Mouse (Mus musculus) myocyte (in vitro differentiated cells): Measurements from ENCODE around the gene Tial1. TPM values are rescaled to one million over a fixed set of nuclear protein-coding genes. Genes with fewer than 3 reads are reported as not detected.

Experiments
- H3K27me3 ChIP-seq: one replicate; pipeline ENCODE4 v1.6.1; 2011; ENCODE audit not compliant: control insufficient read depth, insufficient read depth, insufficient read length
- H3K36me3 ChIP-seq: one replicate; pipeline ENCODE4 v1.6.1; 2011; ENCODE audit not compliant: control insufficient read depth, insufficient read depth
- H3K4me2 ChIP-seq: one replicate; pipeline ENCODE4 v1.6.1; 2011; ENCODE audit warnings: low read depth, control low read depth
- H3K4me3 ChIP-seq: one replicate; pipeline ENCODE4 v1.5.1; 2011; ENCODE audit warnings: mild to moderate bottlenecking, control low read depth, moderate library complexity
- H3K79me2 ChIP-seq: one replicate; pipeline ENCODE4 v1.6.1; 2011; ENCODE audit not compliant: control insufficient read depth, insufficient read depth
- H3ac ChIP-seq: one replicate; pipeline ENCODE4 v1.6.1; 2011; ENCODE audit not compliant: control insufficient read depth, insufficient read length
- CEBPB ChIP-seq: IDR thresholded peaks from 2 replicates; pipeline ENCODE4 v1.6.1; 2011; ENCODE audit warnings: mild to moderate bottlenecking, moderate library complexity; ENCODE audit not compliant: poor library complexity, insufficient read depth, severe bottlenecking
- E2F4 ChIP-seq: IDR thresholded peaks from one replicate; pipeline ENCODE4 v1.6.1; 2011; ENCODE audit warnings: mild to moderate bottlenecking, control low read depth, moderate library complexity; ENCODE audit not compliant: insufficient read depth
- MAX ChIP-seq: IDR thresholded peaks from one replicate; pipeline ENCODE4 v1.6.1; 2011; ENCODE audit warnings: low read depth, mild to moderate bottlenecking, control low read depth
- MYOD1 ChIP-seq, 3 experiments: IDR thresholded peaks; one replicate each; pipeline ENCODE4 v1.6.1; 2011; ENCODE audit warnings: control low read depth in 2 of 3, low read depth in 2 of 3, mild to moderate bottlenecking in 2 of 3, moderate library complexity in 1 of 3; ENCODE audit not compliant: insufficient read length in 2 of 3, control insufficient read depth in 1 of 3
- MYOG ChIP-seq, 3 experiments: IDR thresholded peaks; one replicate each; pipeline ENCODE4 v1.6.1; 2011; ENCODE audit warnings: control low read depth in 2 of 3, low read depth in 2 of 3, mild to moderate bottlenecking in 2 of 3; ENCODE audit not compliant: insufficient read length in 2 of 3, control insufficient read depth in 1 of 3, insufficient read depth in 1 of 3
- POLR2A ChIP-seq: IDR thresholded peaks from one replicate; pipeline ENCODE4 v1.6.1; 2011; ENCODE audit warnings: low read depth, mild to moderate bottlenecking, control low read depth, moderate library complexity; ENCODE audit not compliant: insufficient read length
- POLR2AphosphoS2 ChIP-seq: IDR thresholded peaks from one replicate; pipeline ENCODE4 v1.6.1; 2011; ENCODE audit warnings: low read depth, control low read depth; ENCODE audit not compliant: insufficient read length
- REST ChIP-seq: IDR thresholded peaks from one replicate; pipeline ENCODE4 v1.6.1; 2011; ENCODE audit warnings: mild to moderate bottlenecking, control low read depth, moderate library complexity; ENCODE audit not compliant: insufficient read depth, insufficient read length
- SRF ChIP-seq: IDR thresholded peaks from one replicate; pipeline ENCODE4 v1.6.1; 2011; ENCODE audit warnings: low read depth; ENCODE audit not compliant: control insufficient read depth, insufficient read length
- TCF12 ChIP-seq: IDR thresholded peaks from one replicate; pipeline ENCODE4 v1.6.1; 2011; ENCODE audit warnings: mild to moderate bottlenecking, control low read depth; ENCODE audit not compliant: poor library complexity, insufficient read depth, severe bottlenecking
- TCF3 ChIP-seq: IDR thresholded peaks from one replicate; pipeline ENCODE4 v1.6.1; 2011; ENCODE audit warnings: low read depth, control low read depth; ENCODE audit not compliant: insufficient read length
- USF1 ChIP-seq: IDR thresholded peaks from one replicate; pipeline ENCODE4 v1.6.1; 2011; ENCODE audit warnings: low read depth, mild to moderate bottlenecking, control low read depth, moderate library complexity
- polyA plus RNA-seq: library from polyadenylated mRNA; unstranded; fragments of >200 nt; fragmentation: generic; extraction: Trizol; gene quantifications from one replicate; pipeline ENCODE4 v1.2.1, GENCODE M21; 2012; ENCODE audit warnings: missing spikeins

Gene Tial1
- polyA plus RNA-seq, 1 experiment, result 31.4 TPM

GRCm38 (mm10) chr7:128398664-128399063 is 62.9 kb downstream of the Tial1 start:
- H3K27me3 ChIP-seq, result no peaks in the 10 kb centered on the region
- H3K79me2 ChIP-seq, result no peaks in the 10 kb centered on the region
- H3K4me2 ChIP-seq, result no peak overlapping the region
- no peak for TF ChIP-seq REST
- TF ChIP-seq TCF12, result no peak
- TF ChIP-seq E2F4, result no peak
- TF ChIP-seq SRF, result no peak
- no peak for TF ChIP-seq USF1
- no peak for TF ChIP-seq CEBPB
- no peak for TF ChIP-seq MAX
- no peak for TF ChIP-seq MYOD1 (IDR thresholded peaks at IDR 0.05; ENCODE audit: control insufficient read depth in 1 of 3, insufficient read length in 2 of 3, low read depth in 2 of 3)
- H3ac ChIP-seq, result no peak overlapping the region
- no peak overlapping the region for H3K4me3 ChIP-seq
- no peaks in the 10 kb centered on the region for H3K36me3 ChIP-seq

- no peaks in the 10 kb centered on the region for H3K79me2 ChIP-seq
- no peak overlapping the region for H3K4me3 ChIP-seq
- H3K27me3 ChIP-seq, result no peaks in the 10 kb centered on the region
- H3K4me2 ChIP-seq, result no peak overlapping the region
- H3K36me3 ChIP-seq, result no peaks in the 10 kb centered on the region
- no peak for TF ChIP-seq POLR2A
- TF ChIP-seq CEBPB, result no peak
- no peak for TF ChIP-seq E2F4
- TF ChIP-seq SRF, result no peak
- TF ChIP-seq MYOD1 (IDR thresholded peaks at IDR 0.05; ENCODE audit: control insufficient read depth in 1 of 3, insufficient read length in 2 of 3, low read depth in 2 of 3), result no peak
- no peak for TF ChIP-seq MAX
- no peak for TF ChIP-seq TCF3
- no peak for TF ChIP-seq TCF12
- TF ChIP-seq MYOG (IDR thresholded peaks at IDR 0.05; ENCODE audit: control insufficient read depth in 1 of 3, insufficient read depth in 1 of 3, insufficient read length in 2 of 3, low read depth in 2 of 3), result no peak
- TF ChIP-seq USF1, result no peak
- TF ChIP-seq POLR2AphosphoS2, result no peak
- TF ChIP-seq REST, result no peak
- no peak overlapping the region for H3ac ChIP-seq
Observed at GRCm38 (mm10) chr7:128397066-128397465, 64.5 kb downstream of the Tial1 start.

- H3K36me3 ChIP-seq, result no peaks in the 10 kb centered on the region
Observed at GRCm38 (mm10) chr7:128393756-128394155, 67.8 kb downstream of the Tial1 start.

GRCm38 (mm10) chr7:128392972-128393314 is 68.6 kb downstream of the Tial1 start:
- Histone ChIP-seq H3K79me2 (no peaks in the 10 kb centered on the region), H3ac (no peak overlapping the region), H3K4me2 (no peak overlapping the region), H3K27me3 (no peaks in the 10 kb centered on the region), H3K4me3 (no peak overlapping the region), H3K36me3 (no peaks in the 10 kb centered on the region)
- TF ChIP-seq USF1, result no peak
- no peak for TF ChIP-seq MAX
- TF ChIP-seq TCF3, result no peak
- no peak for TF ChIP-seq POLR2A
- TF ChIP-seq REST, result no peak
- TF ChIP-seq SRF, result no peak
- TF ChIP-seq MYOG (IDR thresholded peaks at IDR 0.05; ENCODE audit: control insufficient read depth in 1 of 3, insufficient read depth in 1 of 3, insufficient read length in 2 of 3, low read depth in 2 of 3), result no peak
- no peak for TF ChIP-seq E2F4
- TF ChIP-seq POLR2AphosphoS2, result no peak
- no peak for TF ChIP-seq TCF12
- no peak for TF ChIP-seq MYOD1 (IDR thresholded peaks at IDR 0.05; ENCODE audit: control insufficient read depth in 1 of 3, insufficient read length in 2 of 3, low read depth in 2 of 3)
- no peak for TF ChIP-seq CEBPB

More at GRCm38 (mm10) chr7:128393756-128394155, 67.8 kb downstream of the Tial1 start:
- H3K4me2 ChIP-seq, result no peak overlapping the region
- no peak overlapping the region for H3K4me3 ChIP-seq
- no peaks in the 10 kb centered on the region for H3K27me3 ChIP-seq
- no peaks in the 10 kb centered on the region for H3K79me2 ChIP-seq
- TF ChIP-seq TCF12 (no peak), MYOG (IDR thresholded peaks at IDR 0.05; ENCODE audit: control insufficient read depth in 1 of 3, insufficient read depth in 1 of 3, insufficient read length in 2 of 3, low read depth in 2 of 3) (no peak), E2F4 (no peak), POLR2AphosphoS2 (no peak), TCF3 (no peak), SRF (no peak), USF1 (no peak), POLR2A (no peak), MYOD1 (IDR thresholded peaks at IDR 0.05; ENCODE audit: control insufficient read depth in 1 of 3, insufficient read length in 2 of 3, low read depth in 2 of 3) (no peak), REST (no peak), MAX (no peak)
- H3ac ChIP-seq, result no peak overlapping the region
